Mouse (Mus musculus): ENCODE measurements around the gene Defb28. TPM values are rescaled to one million over a fixed set of nuclear protein-coding genes. Genes with fewer than 3 reads are reported as not detected.
A peak's percentile ranks its signal among the peaks of the same experiment; 100 is the strongest.

Gene Defb28
- polyA plus RNA-seq, 1 experiment from 2014 or later = not detected

DNA sequence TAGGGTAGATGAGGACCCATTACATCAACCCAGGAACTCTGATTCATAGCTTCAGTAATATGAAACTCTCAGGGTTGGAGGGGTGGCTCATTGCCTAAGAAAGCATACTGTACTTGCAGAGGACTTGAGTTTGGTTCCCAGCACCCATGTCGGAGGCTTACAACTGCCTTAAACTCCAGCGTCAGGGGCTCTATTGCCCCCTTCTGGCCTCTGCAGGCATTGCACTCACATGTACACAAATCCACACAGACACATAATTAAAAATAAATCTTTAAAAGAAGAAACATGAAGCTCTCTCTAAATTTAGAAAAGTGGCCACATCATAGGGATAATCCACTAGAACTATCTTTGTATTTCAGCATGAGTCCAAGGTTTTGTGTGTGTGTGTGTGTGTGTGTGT lies 24.8 kb downstream of the Defb28 start:
- no peak for ATAC-seq (ENCODE audit: insufficient number of reproducible peaks, insufficient read depth, low FRiP score, low read depth)
- Histone ChIP-seq H3K4me3 (ENCODE audit: low read depth, low read length) (no peak overlapping the region), H3K4me2 (replicated peaks; ENCODE audit: low read depth, low read length) (no peak overlapping the region), H3K36me3 (ENCODE audit: control insufficient read depth, insufficient read depth, low read length) (no peaks in the 10 kb centered on the region), H3K4me1 (ENCODE audit: control insufficient read depth, insufficient read depth, low read length) (no peaks in the 10 kb centered on the region), H3K27ac (ENCODE audit: low read length) (no peak overlapping the region), H3K27me3 (ENCODE audit: control insufficient read depth, insufficient read depth, low read length) (no peaks in the 10 kb centered on the region), H3K9me3 (ENCODE audit: control insufficient read depth, low read depth, low read length) (no peaks in the 10 kb centered on the region), H3K9ac (replicated peaks; ENCODE audit: low read depth, low read length) (no peak overlapping the region)
- WGBS = 77% methylated on average over 2 of the region's 2 CpGs

DNA sequence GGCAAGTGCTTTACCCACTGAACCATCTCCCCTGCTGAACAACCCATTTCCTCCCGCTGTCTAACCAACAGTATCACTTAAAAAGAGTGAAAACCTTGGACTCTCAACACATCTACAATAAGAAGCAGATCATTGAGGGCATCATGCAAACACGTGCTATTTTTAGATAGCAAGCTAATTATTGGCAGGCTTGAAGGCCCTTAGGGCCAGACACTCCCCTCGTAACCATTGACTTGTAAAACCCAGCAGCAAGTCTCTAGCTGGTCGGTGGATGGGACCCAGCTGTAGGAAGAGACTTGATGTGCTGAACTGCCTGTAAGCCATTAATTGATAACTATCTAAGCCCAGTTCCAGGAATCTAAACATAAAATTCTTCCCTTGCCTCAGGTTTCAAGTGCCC lies 25.4 kb downstream of the Defb28 start:
- ATAC-seq (ENCODE audit: insufficient number of reproducible peaks, insufficient read depth, low FRiP score, low read depth) = no peak
- Histone ChIP-seq H3K4me2 (replicated peaks; ENCODE audit: low read depth, low read length) (no peak overlapping the region), H3K27me3 (ENCODE audit: control insufficient read depth, insufficient read depth, low read length) (no peaks in the 10 kb centered on the region), H3K9ac (replicated peaks; ENCODE audit: low read depth, low read length) (no peak overlapping the region), H3K36me3 (ENCODE audit: control insufficient read depth, insufficient read depth, low read length) (no peaks in the 10 kb centered on the region), H3K4me1 (ENCODE audit: control insufficient read depth, insufficient read depth, low read length) (no peaks in the 10 kb centered on the region), H3K27ac (ENCODE audit: low read length) (no peak overlapping the region), H3K4me3 (ENCODE audit: low read depth, low read length) (no peak overlapping the region), H3K9me3 (ENCODE audit: control insufficient read depth, low read depth, low read length) (no peaks in the 10 kb centered on the region)
- 64% methylated on average over 4 of the region's 4 CpGs for WGBS

DNA sequence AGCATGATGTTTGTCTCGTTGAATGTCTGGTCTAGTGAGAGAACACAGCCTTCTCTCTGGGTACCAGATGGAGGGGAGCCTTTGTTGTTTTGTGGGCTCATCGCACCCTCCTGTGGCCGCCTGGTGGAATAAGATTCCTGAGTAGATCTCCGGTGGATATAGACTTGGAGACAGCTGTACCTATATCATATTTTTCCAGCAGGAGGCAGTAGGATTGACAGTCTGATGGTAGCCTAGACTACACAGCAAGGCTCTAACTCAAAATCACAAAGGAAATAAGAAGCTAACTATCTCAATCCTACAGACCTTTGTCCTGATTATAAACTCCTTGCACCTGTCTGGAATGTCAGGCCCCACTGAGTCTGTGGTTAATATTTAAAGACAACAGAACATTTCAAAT lies 26.6 kb downstream of the Defb28 start:
- no peak overlapping the region for H3K27ac ChIP-seq (ENCODE audit: low read length)
- 22% methylated on average over 4 of the region's 4 CpGs for WGBS

DNA sequence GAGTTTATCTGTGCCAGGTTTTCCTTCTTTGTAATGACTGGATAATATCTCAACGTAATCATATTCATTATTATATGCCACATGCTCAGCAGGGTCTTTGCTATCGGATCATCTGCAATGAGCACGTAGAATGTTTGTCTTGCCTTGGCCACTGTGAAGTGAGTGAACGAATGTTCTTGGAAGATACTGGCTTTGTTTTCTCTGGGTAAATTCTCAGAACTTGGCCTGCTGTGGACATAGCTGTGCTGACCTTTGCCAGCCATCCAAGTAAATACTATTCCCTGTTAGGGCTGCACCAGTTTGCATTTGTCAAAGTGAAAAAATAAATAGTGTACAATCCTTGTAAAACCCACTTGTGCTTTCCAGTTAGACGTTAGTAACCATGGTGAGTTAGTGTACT lies 30.1 kb downstream of the Defb28 start:
- Histone ChIP-seq H3K9ac (replicated peaks; ENCODE audit: low read depth, low read length) (no peak overlapping the region), H3K4me1 (ENCODE audit: control insufficient read depth, insufficient read depth, low read length) (no peaks in the 10 kb centered on the region), H3K4me3 (ENCODE audit: low read depth, low read length) (no peak overlapping the region), H3K27me3 (ENCODE audit: control insufficient read depth, insufficient read depth, low read length) (no peaks in the 10 kb centered on the region), H3K36me3 (ENCODE audit: control insufficient read depth, insufficient read depth, low read length) (no peaks in the 10 kb centered on the region), H3K27ac (ENCODE audit: low read length) (no peak overlapping the region), H3K4me2 (replicated peaks; ENCODE audit: low read depth, low read length) (no peak overlapping the region), H3K9me3 (ENCODE audit: control insufficient read depth, low read depth, low read length) (no peaks in the 10 kb centered on the region)
- no peak for ATAC-seq (ENCODE audit: insufficient number of reproducible peaks, insufficient read depth, low FRiP score, low read depth)
- WGBS = 57% methylated on average over 5 of the region's 5 CpGs

More for the DNA sequence above, 26.6 kb downstream of the Defb28 start:
- Histone ChIP-seq H3K27me3 (ENCODE audit: control insufficient read depth, insufficient read depth, low read length) (no peaks in the 10 kb centered on the region), H3K36me3 (ENCODE audit: control insufficient read depth, insufficient read depth, low read length) (no peaks in the 10 kb centered on the region), H3K9ac (replicated peaks; ENCODE audit: low read depth, low read length) (no peak overlapping the region), H3K4me3 (ENCODE audit: low read depth, low read length) (no peak overlapping the region), H3K9me3 (ENCODE audit: control insufficient read depth, low read depth, low read length) (no peaks in the 10 kb centered on the region), H3K4me2 (replicated peaks; ENCODE audit: low read depth, low read length) (no peak overlapping the region), H3K4me1 (ENCODE audit: control insufficient read depth, insufficient read depth, low read length) (no peaks in the 10 kb centered on the region)
- no peak for ATAC-seq (ENCODE audit: insufficient number of reproducible peaks, insufficient read depth, low FRiP score, low read depth)

DNA sequence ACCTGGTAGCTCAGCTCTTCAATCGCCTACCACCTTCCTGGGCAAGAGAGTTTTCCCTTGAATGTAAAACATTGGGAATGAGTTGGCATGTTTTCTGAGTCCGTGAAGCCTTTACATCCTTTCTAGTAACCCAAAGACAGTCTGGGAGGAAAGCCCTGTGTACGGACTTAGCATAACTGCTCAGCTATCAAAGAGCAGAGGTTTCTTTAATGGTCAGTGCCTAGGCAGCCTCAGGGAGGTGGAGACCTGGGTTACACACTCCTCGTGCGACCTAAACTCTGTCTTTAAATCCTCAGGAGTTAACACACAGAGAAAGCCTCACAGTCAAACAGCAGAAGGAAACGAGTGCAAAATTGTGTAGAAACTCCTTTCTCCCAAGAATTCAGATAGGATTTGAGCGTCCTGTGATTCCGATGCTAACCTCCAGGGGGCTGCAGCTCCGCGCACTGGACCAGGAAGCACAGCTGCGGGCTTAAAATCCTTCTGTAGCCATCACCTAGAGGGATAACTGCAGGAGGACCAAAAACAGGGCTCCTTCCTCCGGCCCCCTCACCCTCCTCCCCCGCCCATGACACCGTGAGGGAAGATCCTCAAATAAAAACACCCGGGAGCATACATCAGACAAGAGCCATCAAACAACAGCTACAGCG lies 35.8 kb downstream of the Defb28 start:
- no peak; the same call in 1 of the 2 replicates for ATAC-seq (ENCODE audit: insufficient number of reproducible peaks, insufficient read depth, low FRiP score, low read depth)
- Histone ChIP-seq H3K36me3 (ENCODE audit: control insufficient read depth, insufficient read depth, low read length) (no peaks in the 10 kb centered on the region), H3K27me3 (ENCODE audit: control insufficient read depth, insufficient read depth, low read length) (no peaks in the 10 kb centered on the region), H3K4me3 (ENCODE audit: low read depth, low read length) (no peak overlapping the region), H3K9ac (replicated peaks; ENCODE audit: low read depth, low read length) (no peak overlapping the region), H3K9me3 (ENCODE audit: control insufficient read depth, low read depth, low read length) (no peaks in the 10 kb centered on the region), H3K4me2 (replicated peaks; ENCODE audit: low read depth, low read length) (peak overlapping the region; percentile 13), H3K27ac (ENCODE audit: low read length) (no peak overlapping the region), H3K4me1 (ENCODE audit: control insufficient read depth, insufficient read depth, low read length) (no peaks in the 10 kb centered on the region)
- WGBS = 14% methylated on average over 16 of the region's 16 CpGs

DNA sequence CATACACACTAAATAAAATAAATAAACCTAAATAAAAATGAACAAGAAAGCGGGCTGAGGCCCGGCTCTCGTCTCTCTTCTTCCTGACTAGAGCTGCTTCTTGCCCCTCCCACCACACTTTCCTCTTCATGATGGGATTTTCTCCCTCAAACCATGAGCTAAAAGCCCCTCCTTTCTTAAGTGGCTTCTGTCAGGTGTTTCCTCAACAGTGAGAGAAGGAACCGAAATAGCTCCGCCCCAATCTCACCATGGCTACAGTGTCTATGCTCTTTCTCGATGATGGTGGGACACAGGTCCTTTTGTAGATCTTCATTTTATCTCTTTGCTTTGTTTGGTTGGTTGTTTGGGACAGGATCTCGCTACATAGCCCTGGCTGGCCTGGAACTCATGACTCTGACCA lies 38.6 kb downstream of the Defb28 start:
- Histone ChIP-seq H3K4me3 (ENCODE audit: low read depth, low read length) (no peak overlapping the region), H3K4me2 (replicated peaks; ENCODE audit: low read depth, low read length) (no peak overlapping the region), H3K9me3 (ENCODE audit: control insufficient read depth, low read depth, low read length) (no peaks in the 10 kb centered on the region), H3K36me3 (ENCODE audit: control insufficient read depth, insufficient read depth, low read length) (no peaks in the 10 kb centered on the region), H3K27me3 (ENCODE audit: control insufficient read depth, insufficient read depth, low read length) (no peaks in the 10 kb centered on the region), H3K9ac (replicated peaks; ENCODE audit: low read depth, low read length) (no peak overlapping the region), H3K27ac (ENCODE audit: low read length) (no peak overlapping the region), H3K4me1 (ENCODE audit: control insufficient read depth, insufficient read depth, low read length) (no peaks in the 10 kb centered on the region)
- no peak for ATAC-seq (ENCODE audit: insufficient number of reproducible peaks, insufficient read depth, low FRiP score, low read depth)
- 86% methylated on average over 7 of the region's 7 CpGs for WGBS

DNA sequence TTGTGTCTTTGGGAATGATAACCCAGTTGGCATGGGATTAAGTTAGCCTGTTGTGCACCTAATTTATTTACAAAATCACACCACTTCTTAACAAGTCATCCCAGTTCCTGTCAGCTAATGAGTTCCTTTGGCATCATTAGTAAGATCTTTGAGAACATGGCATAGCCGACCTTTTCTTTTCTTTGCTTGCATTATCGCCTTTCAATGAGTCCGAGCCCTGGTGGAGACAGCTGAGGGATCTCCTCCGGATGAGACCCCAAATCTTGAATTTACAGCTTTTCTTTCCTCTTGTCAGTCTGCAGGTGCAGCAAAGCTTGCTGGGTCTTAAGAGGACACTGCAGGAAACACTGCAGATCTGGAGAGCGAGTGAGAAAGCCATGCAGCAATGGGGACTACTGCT lies 51.0 kb downstream of the Defb28 start, which contains the start of gene Gm17416:
Gene Gm17416, plus strand, starts transcription at position 301 of the 400 bp plus-strand sequence.
- ATAC-seq (ENCODE audit: insufficient number of reproducible peaks, insufficient read depth, low FRiP score, low read depth) = no peak
- Histone ChIP-seq H3K27me3 (ENCODE audit: control insufficient read depth, insufficient read depth, low read length) (no peaks in the 10 kb centered on the region), H3K4me3 (ENCODE audit: low read depth, low read length) (no peak within 1 kb of the TSS), H3K27ac (ENCODE audit: low read length) (no peak within 1 kb of the TSS), H3K36me3 (ENCODE audit: control insufficient read depth, insufficient read depth, low read length) (no peaks in the 10 kb centered on the region), H3K4me1 (ENCODE audit: control insufficient read depth, insufficient read depth, low read length) (no peaks in the 10 kb centered on the region), H3K9me3 (ENCODE audit: control insufficient read depth, low read depth, low read length) (no peaks in the 10 kb centered on the region), H3K9ac (replicated peaks; ENCODE audit: low read depth, low read length) (no peak within 1 kb of the TSS), H3K4me2 (replicated peaks; ENCODE audit: low read depth, low read length) (no peak within 1 kb of the TSS)
- 85% methylated on average over 5 of the region's 5 CpGs for WGBS

DNA sequence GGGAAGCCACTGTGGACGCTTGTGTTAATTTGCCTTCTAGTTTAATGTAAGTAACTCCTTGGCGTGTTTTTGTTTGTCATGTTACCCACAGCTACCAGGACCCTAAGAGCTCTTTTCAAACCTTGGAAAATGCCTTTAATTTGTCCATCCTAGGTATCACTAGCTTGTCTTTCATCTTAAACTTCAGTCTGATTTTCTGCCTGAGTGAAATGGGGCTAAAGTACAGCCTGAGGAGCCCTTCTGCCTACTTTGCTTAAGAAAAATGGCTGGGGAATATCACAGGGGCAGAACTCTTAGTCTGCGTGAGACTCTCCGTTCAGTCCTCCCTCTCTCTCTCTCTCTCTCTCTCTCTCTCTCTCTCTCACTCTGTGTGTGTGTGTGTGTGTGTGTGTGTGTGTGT lies 51.8 kb downstream of the Defb28 start:
- Histone ChIP-seq H3K9ac (replicated peaks; ENCODE audit: low read depth, low read length) (no peak overlapping the region), H3K4me1 (ENCODE audit: control insufficient read depth, insufficient read depth, low read length) (no peaks in the 10 kb centered on the region), H3K36me3 (ENCODE audit: control insufficient read depth, insufficient read depth, low read length) (no peaks in the 10 kb centered on the region), H3K4me2 (replicated peaks; ENCODE audit: low read depth, low read length) (no peak overlapping the region), H3K4me3 (ENCODE audit: low read depth, low read length) (no peak overlapping the region), H3K9me3 (ENCODE audit: control insufficient read depth, low read depth, low read length) (no peaks in the 10 kb centered on the region), H3K27ac (ENCODE audit: low read length) (no peak overlapping the region), H3K27me3 (ENCODE audit: control insufficient read depth, insufficient read depth, low read length) (no peaks in the 10 kb centered on the region)
- WGBS = 76% methylated on average over 4 of the region's 4 CpGs
- ATAC-seq (ENCODE audit: insufficient number of reproducible peaks, insufficient read depth, low FRiP score, low read depth) = no peak

DNA sequence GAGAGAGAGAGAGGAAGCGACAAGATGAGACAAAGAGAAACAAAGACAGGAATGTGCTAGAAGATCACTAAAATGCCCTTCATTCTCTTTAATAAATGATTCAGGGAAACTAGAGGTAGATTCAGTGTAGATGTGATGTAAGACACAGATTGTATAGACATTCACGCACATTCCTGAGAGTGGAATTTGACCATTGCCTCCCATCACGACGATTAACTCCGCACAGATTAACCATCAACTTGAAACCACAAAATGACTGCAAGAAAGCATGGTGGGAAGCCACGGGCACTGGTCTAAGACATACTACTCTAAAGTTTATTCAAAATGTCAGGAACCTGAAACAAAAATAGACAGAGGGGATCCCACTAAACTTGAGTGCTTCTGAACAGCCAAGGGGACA lies 52.3 kb downstream of the Defb28 start:
- no peaks in the 10 kb centered on the region for H3K36me3 ChIP-seq (ENCODE audit: control insufficient read depth, insufficient read depth, low read length)
- no peak overlapping the region for H3K9ac ChIP-seq (replicated peaks; ENCODE audit: low read depth, low read length)
- H3K27me3 ChIP-seq (ENCODE audit: control insufficient read depth, insufficient read depth, low read length) = no peaks in the 10 kb centered on the region
- no peak overlapping the region for H3K4me2 ChIP-seq (replicated peaks; ENCODE audit: low read depth, low read length)
- no peak overlapping the region for H3K27ac ChIP-seq (ENCODE audit: low read length)
- no peaks in the 10 kb centered on the region for H3K9me3 ChIP-seq (ENCODE audit: control insufficient read depth, low read depth, low read length)
- H3K4me3 ChIP-seq (ENCODE audit: low read depth, low read length) = no peak overlapping the region
- WGBS = 51% methylated on average over 6 of the region's 6 CpGs
- no peak for ATAC-seq (ENCODE audit: insufficient number of reproducible peaks, insufficient read depth, low FRiP score, low read depth)
- H3K4me1 ChIP-seq (ENCODE audit: control insufficient read depth, insufficient read depth, low read length) = no peaks in the 10 kb centered on the region
